Mouse (Mus musculus) hindbrain, embryonic 10.5 days (tissue): ENCODE measurements around the gene Nupl2. TPM values are rescaled to one million over a fixed set of nuclear protein-coding genes. Genes with fewer than 3 reads are reported as not detected.

ENCODE experiments used
- DNase-seq: peaks from one replicate; pipeline ENCODE4 v3.0.0-alpha.2; 2017; ENCODE audit warnings: low spot score
- H3K27ac ChIP-seq: fragments of 300-500 bp; sonication (generic); 2 replicates; pipeline ENCODE4 v1.5.1; 2016; ENCODE audit warnings: mild to moderate bottlenecking, moderate library complexity
- H3K27me3 ChIP-seq: fragments of 300-500 bp; sonication (generic); 2 replicates; pipeline ENCODE4 v1.6.1; 2016; ENCODE audit warnings: mild to moderate bottlenecking; ENCODE audit not compliant: poor library complexity, insufficient read depth, severe bottlenecking
- H3K36me3 ChIP-seq: fragments of 300-500 bp; sonication (generic); 2 replicates; pipeline ENCODE4 v1.6.1; 2016; ENCODE audit warnings: mild to moderate bottlenecking, moderate library complexity
- H3K4me1 ChIP-seq: fragments of 300-500 bp; sonication (generic); replicated peaks from 2 replicates; pipeline ENCODE4 v1.6.1; 2016; ENCODE audit warnings: mild to moderate bottlenecking
- H3K4me3 ChIP-seq: fragments of 300-500 bp; sonication (generic); 2 replicates; pipeline ENCODE4 v1.5.1; 2016; ENCODE audit warnings: mild to moderate bottlenecking, moderate library complexity
- H3K9me3 ChIP-seq: fragments of 300-500 bp; sonication (generic); 2 replicates; pipeline ENCODE4 v1.6.1; 2016; ENCODE audit warnings: mild to moderate bottlenecking, moderate library complexity
- WGBS: fragments of 180-500 bp; shearing (Covaris S2); methylation state at CpG from one replicate; pipeline ENCODE4 v1.1.7; 2016; 5-methylcytosine and 5-hydroxymethylcytosine counted together
- polyA plus RNA-seq: library from polyadenylated mRNA; unstranded; fragments of >200 nt; fragmentation: Nextera tagmentation; extraction: Ambion mirVana; gene quantifications from 2 replicates; pipeline ENCODE4 v1.2.1, GENCODE M21; 2016

The Nupl2 gene
- polyA plus RNA-seq, 1 experiment from 2014 or later = 18.4 TPM

DNA sequence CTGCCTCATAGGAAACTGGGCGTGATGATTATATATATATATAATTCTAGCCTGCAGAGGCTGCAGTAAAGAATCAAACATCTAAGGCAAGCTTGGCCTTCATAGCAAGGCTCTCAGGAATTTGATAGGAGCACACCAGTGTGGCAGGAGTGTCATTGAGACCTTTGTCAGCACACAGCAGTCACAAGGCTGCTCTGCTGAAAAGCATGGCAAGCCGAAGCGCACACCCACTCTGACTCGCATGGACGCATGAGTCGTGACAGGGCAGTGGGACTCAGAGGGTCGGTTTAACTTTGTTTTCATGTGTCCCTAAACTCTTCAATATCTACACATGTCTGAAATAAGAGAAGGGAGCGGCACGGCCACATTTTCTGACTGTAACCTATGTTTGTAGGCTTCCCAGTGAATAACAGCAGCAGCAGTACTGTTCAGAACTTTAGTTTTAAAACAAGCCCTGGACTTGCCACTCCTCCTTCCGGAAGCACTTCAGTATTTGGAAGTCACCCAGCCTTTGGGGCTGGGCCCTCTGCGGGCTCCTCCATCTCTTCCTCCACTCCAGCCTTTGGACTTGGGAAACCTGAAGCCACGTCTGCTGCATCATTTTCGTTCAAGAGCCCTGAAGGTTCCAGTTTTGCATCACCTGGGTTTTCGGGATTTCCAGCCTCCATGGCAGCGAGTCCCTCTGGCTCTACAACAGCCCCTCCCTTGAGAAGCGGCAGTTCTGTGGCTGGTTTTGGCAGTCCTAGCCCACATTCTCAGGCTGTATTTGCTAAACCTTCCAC, 16.9 kb downstream of the Nupl2 start:
- WGBS = 92% methylated on average over 16 of the region's 16 CpGs
- H3K9me3 ChIP-seq = peaks cover 8% of the 10 kb centered on the region; the same call in 1 of the 2 replicates

DNA sequence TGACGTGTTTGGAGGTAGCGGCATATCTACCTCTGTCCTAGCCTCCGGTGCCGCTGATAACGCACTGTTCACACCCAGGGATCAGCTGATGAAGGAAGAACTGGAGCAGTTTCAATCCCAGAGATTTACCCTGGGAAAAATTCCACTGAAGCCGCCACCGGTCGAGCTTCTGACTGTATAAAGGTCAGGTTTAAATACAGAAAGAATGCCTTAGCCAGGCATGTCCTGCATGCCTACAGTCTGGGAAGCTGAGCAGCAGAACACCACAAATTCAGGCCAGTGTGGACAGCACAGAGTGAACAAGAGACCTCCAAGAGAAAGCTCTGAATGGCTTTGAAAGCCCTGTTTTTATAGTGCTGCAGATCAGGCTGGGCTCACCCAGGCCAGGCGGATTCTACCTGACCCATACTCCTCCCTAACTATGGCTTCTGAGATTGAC, 17.6 kb downstream of the Nupl2 start:
- Histone ChIP-seq H3K4me1 (no peaks in the 10 kb centered on the region), H3K27ac (no peak overlapping the region), H3K9me3 (peaks cover 11% of the 10 kb centered on the region; the same call in 1 of the 2 replicates), H3K4me3 (no peak overlapping the region), H3K36me3 (peaks cover 82% of the 10 kb centered on the region), H3K27me3 (no peaks in the 10 kb centered on the region)
- DNase-seq = no peak
- WGBS = 93% methylated on average over 9 of the region's 9 CpGs

More for the DNA sequence above, 16.9 kb downstream of the Nupl2 start:
- Histone ChIP-seq H3K27ac (no peak overlapping the region), H3K27me3 (no peaks in the 10 kb centered on the region), H3K4me3 (no peak overlapping the region), H3K36me3 (peaks cover 84% of the 10 kb centered on the region), H3K4me1 (no peaks in the 10 kb centered on the region)
- no peak for DNase-seq

DNA sequence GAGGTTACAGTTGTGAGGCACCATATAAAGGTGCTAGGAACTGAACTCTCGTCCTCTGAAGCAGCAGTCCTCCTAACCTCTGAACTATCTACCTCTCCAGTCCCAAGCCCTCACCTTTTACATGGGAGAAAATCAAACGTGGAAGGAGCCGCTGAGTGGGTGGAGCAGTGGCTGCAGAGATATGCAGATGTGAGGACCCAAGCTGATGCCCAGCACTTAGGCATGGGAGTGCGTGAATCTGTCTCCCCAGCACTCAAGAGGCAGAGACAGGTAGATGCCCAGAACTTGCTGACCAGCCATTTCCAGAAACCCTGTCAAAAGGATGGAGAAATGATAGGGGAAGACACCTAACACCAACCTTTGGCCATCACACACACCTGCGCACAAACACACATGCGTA, 18.3 kb downstream of the Nupl2 start:
- H3K27me3 ChIP-seq = no peaks in the 10 kb centered on the region
- no peak overlapping the region for H3K27ac ChIP-seq
- no peak for DNase-seq
- no peak overlapping the region for H3K4me3 ChIP-seq
- H3K9me3 ChIP-seq = peaks cover 11% of the 10 kb centered on the region; the same call in 1 of the 2 replicates
- H3K36me3 ChIP-seq = peaks cover 74% of the 10 kb centered on the region
- H3K4me1 ChIP-seq = no peaks in the 10 kb centered on the region
- WGBS = 92% methylated on average over 6 of the region's 6 CpGs

DNA sequence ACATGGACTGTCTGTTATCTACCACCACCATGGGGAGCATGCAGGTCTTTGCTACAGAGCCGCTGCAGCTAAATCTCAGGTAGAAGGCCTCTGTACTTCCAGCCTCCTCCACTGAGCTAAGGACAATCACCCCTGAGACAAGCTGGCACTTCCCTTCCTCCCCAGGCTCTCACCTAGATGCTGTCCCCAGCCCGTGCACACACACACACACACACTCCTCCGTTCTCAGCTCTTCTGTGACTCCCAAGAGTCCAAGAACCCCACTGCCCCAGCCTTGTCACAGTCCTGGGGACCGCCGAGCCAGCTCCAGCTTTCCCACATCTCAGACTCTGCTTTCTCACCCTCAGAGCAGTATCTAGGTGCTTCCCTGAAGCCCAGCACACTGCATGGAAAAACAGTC, 19.2 kb downstream of the Nupl2 start:
- no peaks in the 10 kb centered on the region for H3K27me3 ChIP-seq
- H3K9me3 ChIP-seq = peaks cover 11% of the 10 kb centered on the region; the same call in 1 of the 2 replicates
- no peak overlapping the region for H3K4me3 ChIP-seq
- H3K4me1 ChIP-seq = no peaks in the 10 kb centered on the region
- 96% methylated on average over 5 of the region's 5 CpGs for WGBS
- H3K27ac ChIP-seq = no peak overlapping the region
- peaks cover 65% of the 10 kb centered on the region for H3K36me3 ChIP-seq
- DNase-seq = no peak

DNA sequence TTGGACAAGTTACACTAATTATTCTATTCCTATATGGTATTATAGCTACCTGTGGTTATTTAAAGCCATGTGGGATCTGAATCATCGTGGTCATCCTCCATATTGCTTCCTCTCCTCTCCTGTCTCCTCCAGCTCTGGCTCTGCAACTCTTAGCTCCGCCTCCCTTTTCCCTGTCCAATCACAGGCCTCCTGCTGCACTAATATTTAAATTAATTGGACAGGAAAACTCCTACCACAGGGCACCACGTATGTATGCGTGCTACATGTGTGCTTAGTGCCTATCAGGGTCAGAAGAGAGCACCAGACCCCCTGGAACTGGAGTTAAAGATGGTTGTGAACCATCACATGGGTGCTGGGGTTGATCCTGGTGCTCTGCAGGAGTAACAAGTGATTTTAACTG, 23.7 kb downstream of the Nupl2 start:
- no peak overlapping the region for H3K27ac ChIP-seq
- H3K9me3 ChIP-seq = peaks cover 11% of the 10 kb centered on the region; the same call in 1 of the 2 replicates
- H3K4me1 ChIP-seq = no peaks in the 10 kb centered on the region
- WGBS = 80% methylated on average over 4 of the region's 4 CpGs
- H3K4me3 ChIP-seq = no peak overlapping the region
- no peak for DNase-seq
- no peaks in the 10 kb centered on the region for H3K27me3 ChIP-seq
- H3K36me3 ChIP-seq = peaks cover 34% of the 10 kb centered on the region

DNA sequence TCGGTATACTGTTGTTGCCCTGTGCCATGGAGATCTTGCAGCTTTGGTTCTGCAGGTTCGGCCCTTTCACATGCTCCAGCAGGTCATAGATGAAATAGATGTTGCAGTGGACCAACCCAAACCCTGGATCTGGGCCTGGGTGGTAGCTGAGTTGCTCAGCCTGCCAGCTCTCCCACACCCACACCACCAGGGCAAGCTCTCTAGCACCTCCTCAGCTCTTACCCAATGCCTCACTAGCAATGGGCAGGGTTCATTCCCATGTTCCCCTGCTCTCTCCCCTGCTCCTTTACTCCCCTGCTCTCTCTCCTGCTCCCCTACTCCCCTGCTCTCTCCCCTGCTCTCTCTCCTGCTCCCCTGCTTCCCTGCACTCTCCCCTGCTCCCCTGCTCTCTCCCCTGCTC, 27.1 kb downstream of the Nupl2 start:
- peaks cover 2% of the 10 kb centered on the region; the same call in 1 of the 2 replicates for H3K36me3 ChIP-seq
- no peak overlapping the region for H3K27ac ChIP-seq
- WGBS = 83% methylated on average over 2 of the region's 2 CpGs
- H3K9me3 ChIP-seq = peaks cover 3% of the 10 kb centered on the region; the same call in 1 of the 2 replicates
- no peak for DNase-seq
- 0 out of 2 replicates have a peak, but pooled peaks cover 6% of the 10 kb centered on the region for H3K4me1 ChIP-seq
- no peaks in the 10 kb centered on the region for H3K27me3 ChIP-seq
- no peak overlapping the region for H3K4me3 ChIP-seq

DNA sequence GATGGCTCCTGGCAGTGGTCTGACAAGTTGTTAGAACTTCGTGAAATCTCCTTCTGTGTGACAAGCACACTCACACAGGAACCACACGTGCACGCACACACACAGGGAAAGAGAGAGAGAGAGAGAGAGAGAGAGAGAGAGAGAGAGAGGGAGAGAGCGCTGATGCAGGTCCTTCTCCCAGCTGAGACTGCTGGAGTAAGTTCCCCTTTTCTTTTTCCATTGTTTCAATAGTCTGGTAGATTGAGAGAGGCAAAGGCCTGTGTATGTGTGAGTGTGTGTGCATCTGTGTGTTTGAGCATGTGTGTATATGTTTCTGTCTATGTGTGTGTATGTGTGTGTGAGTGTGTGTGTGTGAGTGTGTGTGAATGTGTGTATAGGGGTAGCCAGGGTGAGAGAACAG, 36.2 kb downstream of the Nupl2 start:
- no peak overlapping the region for H3K4me3 ChIP-seq
- no peaks in the 10 kb centered on the region for H3K4me1 ChIP-seq
- H3K27ac ChIP-seq = no peak overlapping the region
- no peaks in the 10 kb centered on the region for H3K27me3 ChIP-seq
- H3K9me3 ChIP-seq = no peaks in the 10 kb centered on the region
- no peaks in the 10 kb centered on the region for H3K36me3 ChIP-seq
- 83% methylated on average over 4 of the region's 4 CpGs for WGBS
- no peak for DNase-seq

DNA sequence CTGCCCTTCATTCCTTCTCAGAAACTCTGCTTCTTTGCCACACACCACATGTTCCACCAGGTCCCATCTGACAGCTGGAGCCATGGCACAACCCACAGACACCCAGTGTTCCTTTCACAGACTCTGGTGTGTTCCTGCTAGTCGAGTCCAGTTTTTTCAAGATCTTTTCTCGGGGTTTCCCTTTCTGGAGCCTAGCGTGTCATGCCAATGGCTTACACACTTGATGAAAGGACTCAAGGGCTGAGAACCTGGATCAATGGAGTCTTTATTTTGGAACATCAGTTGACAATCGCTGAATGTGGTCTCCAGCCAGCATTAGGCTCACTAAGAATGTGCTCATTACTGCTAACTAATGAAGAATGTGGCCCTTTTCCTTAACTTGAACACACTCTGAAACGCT, 37.7 kb downstream of the Nupl2 start:
- Histone ChIP-seq H3K4me3 (no peak overlapping the region), H3K27ac (no peak overlapping the region), H3K27me3 (no peaks in the 10 kb centered on the region), H3K9me3 (no peaks in the 10 kb centered on the region), H3K36me3 (no peaks in the 10 kb centered on the region), H3K4me1 (no peaks in the 10 kb centered on the region)
- no peak for DNase-seq
- 79% methylated on average over 5 of the region's 5 CpGs for WGBS

DNA sequence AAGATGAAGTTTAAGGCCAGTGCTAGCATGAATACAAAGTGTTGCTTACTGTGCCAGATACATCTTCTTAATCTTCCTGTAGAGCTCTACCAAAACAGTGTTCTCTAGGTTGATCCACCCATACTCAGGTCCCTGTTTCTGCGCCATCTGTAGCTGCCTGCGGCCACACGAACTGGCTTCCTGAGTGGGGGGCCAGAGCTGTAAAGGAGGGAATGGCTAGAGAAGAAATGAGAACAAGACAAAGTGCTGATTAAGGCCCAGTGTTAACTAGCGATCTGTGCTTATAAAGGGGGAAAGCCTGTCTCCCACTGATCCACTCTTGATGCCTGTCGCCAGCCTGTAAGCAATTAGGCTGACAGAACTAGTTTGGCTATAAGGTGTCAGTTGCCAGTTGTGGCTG, 38.5 kb downstream of the Nupl2 start:
- Histone ChIP-seq H3K36me3 (no peaks in the 10 kb centered on the region), H3K27me3 (no peaks in the 10 kb centered on the region), H3K27ac (no peak overlapping the region), H3K4me1 (no peaks in the 10 kb centered on the region), H3K9me3 (no peaks in the 10 kb centered on the region), H3K4me3 (no peak overlapping the region)
- 77% methylated on average over 5 of the region's 5 CpGs for WGBS
- DNase-seq = no peak

DNA sequence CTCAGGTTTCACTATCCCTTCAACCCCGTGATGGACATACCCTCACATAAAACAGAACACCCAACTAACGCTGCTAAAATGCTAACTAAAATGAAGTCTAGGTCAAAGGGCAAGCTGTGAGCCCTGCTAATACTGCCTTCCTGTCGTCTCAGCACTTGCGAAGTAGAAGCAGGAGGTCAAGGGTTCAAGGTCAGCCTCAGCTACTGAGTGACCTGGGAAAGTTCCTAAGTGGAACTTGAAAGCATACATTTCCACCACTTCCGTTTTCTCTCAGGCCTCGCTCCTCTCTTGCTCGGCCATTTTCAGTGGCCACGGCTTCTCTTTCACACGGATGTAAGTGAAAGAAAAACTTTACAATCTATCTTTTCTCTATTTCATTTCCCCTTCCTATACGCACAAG, 43.2 kb downstream of the Nupl2 start:
- Histone ChIP-seq H3K4me1 (no peaks in the 10 kb centered on the region), H3K4me3 (no peak overlapping the region), H3K36me3 (no peaks in the 10 kb centered on the region), H3K27ac (no peak overlapping the region), H3K9me3 (no peaks in the 10 kb centered on the region), H3K27me3 (no peaks in the 10 kb centered on the region)
- 74% methylated on average over 10 of the region's 10 CpGs for WGBS
- DNase-seq = no peak

DNA sequence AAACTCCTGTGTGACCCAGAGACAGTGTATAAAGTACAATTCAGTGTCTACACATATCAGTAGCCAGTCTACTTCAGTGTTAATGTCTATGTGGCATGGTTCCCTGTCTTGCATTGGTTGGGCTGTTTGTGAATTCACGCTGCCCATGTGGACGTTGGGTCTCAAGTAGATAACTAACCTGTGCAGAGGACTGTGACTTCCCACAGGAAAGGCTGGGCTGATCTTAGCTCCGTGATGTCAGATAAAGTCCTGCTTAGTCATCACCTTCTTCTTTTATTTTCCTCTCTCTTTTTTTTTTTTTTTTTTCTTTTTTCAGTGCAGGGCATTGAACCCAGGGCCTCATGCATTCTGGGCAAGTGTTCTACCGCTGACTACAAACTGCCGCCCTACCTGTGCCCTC, 43.7 kb downstream of the Nupl2 start:
- WGBS = 93% methylated on average over 5 of the region's 5 CpGs
- Histone ChIP-seq H3K36me3 (no peaks in the 10 kb centered on the region), H3K4me1 (no peaks in the 10 kb centered on the region), H3K4me3 (no peak overlapping the region), H3K27ac (no peak overlapping the region), H3K9me3 (no peaks in the 10 kb centered on the region), H3K27me3 (0 out of 2 replicates have a peak, but pooled peaks cover under 1% of the 10 kb centered on the region)
- DNase-seq = no peak

DNA sequence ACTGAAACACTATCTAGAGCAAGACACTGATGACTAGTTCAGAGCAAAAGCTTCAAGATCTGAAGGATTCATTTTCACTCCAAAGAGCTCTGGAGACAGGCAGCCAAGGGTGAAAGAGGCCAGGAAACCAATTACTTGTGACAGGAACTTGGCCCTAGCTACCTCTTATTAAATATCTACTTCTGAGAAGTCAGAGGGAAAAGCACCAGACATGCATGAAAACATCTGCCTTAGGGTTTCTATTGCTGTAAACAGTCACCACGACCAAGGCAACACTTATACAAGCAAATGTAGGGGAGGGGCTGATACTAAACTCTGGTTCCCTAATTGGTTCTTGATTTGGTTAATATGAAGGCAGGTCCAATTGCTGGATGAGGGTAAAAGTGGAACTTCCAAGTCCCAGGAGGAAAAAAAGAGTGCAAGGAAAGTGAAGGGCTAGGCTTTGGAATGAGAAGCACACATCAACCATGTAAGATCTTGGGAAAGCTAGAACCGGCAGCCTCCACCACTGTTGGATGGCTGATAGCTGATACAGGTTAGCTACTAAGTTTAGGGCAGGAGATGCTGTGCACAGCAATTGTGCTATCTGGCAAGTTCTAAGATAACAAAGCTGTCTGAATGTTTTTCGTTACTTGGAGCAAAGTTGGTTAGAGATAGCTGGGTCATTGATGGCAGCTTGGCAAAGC, 49.2 kb downstream of the Nupl2 start:
- Histone ChIP-seq H3K36me3 (no peaks in the 10 kb centered on the region), H3K27me3 (peaks cover 17% of the 10 kb centered on the region), H3K4me1 (no peaks in the 10 kb centered on the region), H3K27ac (no peak overlapping the region), H3K4me3 (no peak overlapping the region), H3K9me3 (no peaks in the 10 kb centered on the region)
- 85% methylated on average over 3 of the region's 3 CpGs for WGBS
- no peak for DNase-seq

DNA sequence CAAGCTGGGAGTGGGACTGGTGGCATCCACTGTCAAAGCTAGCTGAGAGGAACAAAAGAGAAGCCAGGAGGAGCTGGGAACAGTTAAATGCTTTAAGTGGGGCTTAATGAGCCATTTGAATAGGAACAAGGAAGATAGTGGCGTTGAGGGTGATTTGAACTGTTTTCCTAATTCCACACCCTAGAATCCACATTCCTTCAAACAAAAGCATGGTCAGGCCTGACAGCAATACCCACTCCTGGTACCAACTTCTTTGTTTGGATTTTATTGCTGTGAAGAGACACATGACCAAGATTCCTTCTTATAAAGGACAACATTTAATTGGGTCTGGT, 49.8 kb downstream of the Nupl2 start:
- H3K4me3 ChIP-seq = no peak overlapping the region
- 73% methylated on average over 1 of the region's 1 CpGs for WGBS
- no peaks in the 10 kb centered on the region for H3K9me3 ChIP-seq
- H3K4me1 ChIP-seq = no peaks in the 10 kb centered on the region
- no peak for DNase-seq
- no peaks in the 10 kb centered on the region for H3K36me3 ChIP-seq
- peaks cover 17% of the 10 kb centered on the region for H3K27me3 ChIP-seq
- H3K27ac ChIP-seq = no peak overlapping the region
